Mouse (Mus musculus): ENCODE measurements around the gene Elf5. TPM values are rescaled to one million over a fixed set of nuclear protein-coding genes. Genes with fewer than 3 reads are reported as not detected.

The Elf5 gene
- not detected in 2 replicates for polyA plus RNA-seq (2012; ENCODE audit: insufficient read depth, insufficient read length, missing spikeins)

- H3K4me3 ChIP-seq (ENCODE audit: insufficient read depth, low read length) = no peak within 1 kb of the TSS
- TF ChIP-seq CTCF (IDR thresholded peaks at IDR 0.05; ENCODE audit: low read depth, low read length) = no peak
- no peak for TF ChIP-seq POLR2A (IDR thresholded peaks at IDR 0.05; ENCODE audit: borderline replicate concordance, low read depth, low read length)
- no peak within 1 kb of the TSS for H3K27ac ChIP-seq (ENCODE audit: insufficient read depth, low read depth, low read length)
- no peaks in the 10 kb centered on the region for H3K4me1 ChIP-seq (ENCODE audit: control insufficient read depth, insufficient read depth, low read length)
These were observed at the start of gene Elf5 for GRCm38 (mm10) chr2:103411348-103411747. Gene Elf5 (plus strand): TSS chr2:103411688.

GRCm38 (mm10) chr2:103372541-103372940 is 38.9 kb upstream of the Elf5 start:
- Histone ChIP-seq H3K4me3 (ENCODE audit: insufficient read depth, low read length) (no peak overlapping the region), H3K27ac (ENCODE audit: insufficient read depth, low read depth, low read length) (no peak overlapping the region), H3K4me1 (ENCODE audit: control insufficient read depth, insufficient read depth, low read length) (no peaks in the 10 kb centered on the region)
- TF ChIP-seq CTCF (IDR thresholded peaks at IDR 0.05; ENCODE audit: low read depth, low read length) (no peak), POLR2A (IDR thresholded peaks at IDR 0.05; ENCODE audit: borderline replicate concordance, low read depth, low read length) (no peak)

- Histone ChIP-seq H3K27ac (ENCODE audit: insufficient read depth, low read depth, low read length) (no peak overlapping the region), H3K4me1 (ENCODE audit: control insufficient read depth, insufficient read depth, low read length) (no peaks in the 10 kb centered on the region), H3K4me3 (ENCODE audit: insufficient read depth, low read length) (no peak overlapping the region)
- TF ChIP-seq CTCF (IDR thresholded peaks at IDR 0.05; ENCODE audit: low read depth, low read length) = no peak
- no peak for TF ChIP-seq POLR2A (IDR thresholded peaks at IDR 0.05; ENCODE audit: borderline replicate concordance, low read depth, low read length)
These were observed 31.9 kb upstream of the Elf5 start for GRCm38 (mm10) chr2:103379502-103380160.

- Histone ChIP-seq H3K4me1 (ENCODE audit: control insufficient read depth, insufficient read depth, low read length) (no peaks in the 10 kb centered on the region), H3K4me3 (ENCODE audit: insufficient read depth, low read length) (no peak overlapping the region), H3K27ac (ENCODE audit: insufficient read depth, low read depth, low read length) (no peak overlapping the region)
- TF ChIP-seq CTCF (IDR thresholded peaks at IDR 0.05; ENCODE audit: low read depth, low read length) (no peak), POLR2A (IDR thresholded peaks at IDR 0.05; ENCODE audit: borderline replicate concordance, low read depth, low read length) (no peak)
These were observed 29.3 kb upstream of the Elf5 start for GRCm38 (mm10) chr2:103382174-103382573.

- no peak overlapping the region for H3K27ac ChIP-seq (ENCODE audit: insufficient read depth, low read depth, low read length)
These were observed 23.6 kb upstream of the Elf5 start for GRCm38 (mm10) chr2:103387881-103388280.

GRCm38 (mm10) chr2:103388311-103388710 is 23.2 kb upstream of the Elf5 start:
- TF ChIP-seq CTCF (IDR thresholded peaks at IDR 0.05; ENCODE audit: low read depth, low read length) (no peak), POLR2A (IDR thresholded peaks at IDR 0.05; ENCODE audit: borderline replicate concordance, low read depth, low read length) (no peak)
- H3K27ac ChIP-seq (ENCODE audit: insufficient read depth, low read depth, low read length) = no peak overlapping the region
- no peak overlapping the region for H3K4me3 ChIP-seq (ENCODE audit: insufficient read depth, low read length)
- H3K4me1 ChIP-seq (ENCODE audit: control insufficient read depth, insufficient read depth, low read length) = no peaks in the 10 kb centered on the region

More at GRCm38 (mm10) chr2:103387881-103388280, 23.6 kb upstream of the Elf5 start:
- Histone ChIP-seq H3K4me3 (ENCODE audit: insufficient read depth, low read length) (no peak overlapping the region), H3K4me1 (ENCODE audit: control insufficient read depth, insufficient read depth, low read length) (no peaks in the 10 kb centered on the region)
- TF ChIP-seq CTCF (IDR thresholded peaks at IDR 0.05; ENCODE audit: low read depth, low read length) = no peak
- TF ChIP-seq POLR2A (IDR thresholded peaks at IDR 0.05; ENCODE audit: borderline replicate concordance, low read depth, low read length) = no peak

GRCm38 (mm10) chr2:103390086-103390988 is 21.2 kb upstream of the Elf5 start:
- TF ChIP-seq POLR2A (IDR thresholded peaks at IDR 0.05; ENCODE audit: borderline replicate concordance, low read depth, low read length) (no peak), CTCF (IDR thresholded peaks at IDR 0.05; ENCODE audit: low read depth, low read length) (no peak)
- no peak overlapping the region for H3K27ac ChIP-seq (ENCODE audit: insufficient read depth, low read depth, low read length)
- H3K4me3 ChIP-seq (ENCODE audit: insufficient read depth, low read length) = no peak overlapping the region
- H3K4me1 ChIP-seq (ENCODE audit: control insufficient read depth, insufficient read depth, low read length) = no peaks in the 10 kb centered on the region

GRCm38 (mm10) chr2:103391626-103392025 is 19.9 kb upstream of the Elf5 start:
- no peak overlapping the region for H3K4me3 ChIP-seq (ENCODE audit: insufficient read depth, low read length)
- no peaks in the 10 kb centered on the region for H3K4me1 ChIP-seq (ENCODE audit: control insufficient read depth, insufficient read depth, low read length)
- TF ChIP-seq POLR2A (IDR thresholded peaks at IDR 0.05; ENCODE audit: borderline replicate concordance, low read depth, low read length) = no peak
- no peak for TF ChIP-seq CTCF (IDR thresholded peaks at IDR 0.05; ENCODE audit: low read depth, low read length)
- no peak overlapping the region for H3K27ac ChIP-seq (ENCODE audit: insufficient read depth, low read depth, low read length)

- Histone ChIP-seq H3K27ac (ENCODE audit: insufficient read depth, low read depth, low read length) (no peak overlapping the region), H3K4me3 (ENCODE audit: insufficient read depth, low read length) (no peak overlapping the region), H3K4me1 (ENCODE audit: control insufficient read depth, insufficient read depth, low read length) (no peaks in the 10 kb centered on the region)
- TF ChIP-seq CTCF (IDR thresholded peaks at IDR 0.05; ENCODE audit: low read depth, low read length) (no peak), POLR2A (IDR thresholded peaks at IDR 0.05; ENCODE audit: borderline replicate concordance, low read depth, low read length) (no peak)
These were observed 13.4 kb upstream of the Elf5 start for GRCm38 (mm10) chr2:103398110-103398509.

- H3K4me1 ChIP-seq (ENCODE audit: control insufficient read depth, insufficient read depth, low read length) = no peaks in the 10 kb centered on the region
- no peak for TF ChIP-seq POLR2A (IDR thresholded peaks at IDR 0.05; ENCODE audit: borderline replicate concordance, low read depth, low read length)
- TF ChIP-seq CTCF (IDR thresholded peaks at IDR 0.05; ENCODE audit: low read depth, low read length) = no peak
- H3K27ac ChIP-seq (ENCODE audit: insufficient read depth, low read depth, low read length) = no peak overlapping the region
- no peak overlapping the region for H3K4me3 ChIP-seq (ENCODE audit: insufficient read depth, low read length)
These were observed 10.8 kb upstream of the Elf5 start for GRCm38 (mm10) chr2:103400691-103401090.
